Mouse (Mus musculus): ENCODE results near the gene Igf2bp3. TPM values are rescaled to one million over a fixed set of nuclear protein-coding genes. Genes with fewer than 3 reads are reported as not detected.
"Not testable (repeated sequence)": the region's sequence is repeated elsewhere in the genome, so short reads cannot be mapped to it uniquely, and the experiment has no call there.

The Igf2bp3 gene
- polyA plus RNA-seq (2012; rRNA removed), result 0.06 and 0.09 TPM in 2 replicates

GRCm38 (mm10) chr6:49214928-49215747 lies at the start of gene Igf2bp3:
TSS of gene Igf2bp3 (minus strand) at chr6:49214957.
- Histone ChIP-seq H3K4me1 (ENCODE audit: control insufficient read depth, insufficient read depth, insufficient read length, low read length) (peaks cover 22% of the 10 kb centered on the region), H3K4me3 (ENCODE audit: low read depth, low read length) (peak within 1 kb of the TSS; percentile 66), H3K27me3 (ENCODE audit: control insufficient read depth, insufficient read depth, low read length) (peaks cover 53% of the 10 kb centered on the region), H3K27ac (ENCODE audit: insufficient read depth, low read depth, low read length) (no peak within 1 kb of the TSS), H3K36me3 (ENCODE audit: control insufficient read depth, insufficient read depth, low read length) (no peaks in the 10 kb centered on the region)
- 2% methylated on average over 67 of the region's 68 CpGs for WGBS
- TF ChIP-seq CTCF (IDR thresholded peaks at IDR 0.05; ENCODE audit: extremely low read depth, insufficient read length, insufficient replicate concordance, low read depth, low read length), result no peak
- no peak for TF ChIP-seq POLR2A (IDR thresholded peaks at IDR 0.05; ENCODE audit: low read depth, low read length)

- not testable (repeated sequence) for H3K4me1 ChIP-seq (ENCODE audit: control insufficient read depth, insufficient read depth, insufficient read length, low read length); H3K36me3 ChIP-seq (ENCODE audit: control insufficient read depth, insufficient read depth, low read length); H3K4me3 ChIP-seq (ENCODE audit: low read depth, low read length); H3K27ac ChIP-seq (ENCODE audit: insufficient read depth, low read depth, low read length); H3K27me3 ChIP-seq (ENCODE audit: control insufficient read depth, insufficient read depth, low read length)
- 76% methylated on average over 7 of the region's 7 CpGs for WGBS
Observed at GRCm38 (mm10) chr6:49264446-49264845, 49.7 kb upstream of the Igf2bp3 start.

GRCm38 (mm10) chr6:49263847-49264243 lies 49.1 kb upstream of the Igf2bp3 start, which contains the start of gene Tra2a:
TSS of gene Tra2a (minus strand) at chr6:49264033.
- Histone ChIP-seq H3K4me3 (ENCODE audit: low read depth, low read length) (peak within 1 kb of the TSS; percentile 96), H3K27me3 (ENCODE audit: control insufficient read depth, insufficient read depth, low read length) (no peaks in the 10 kb centered on the region)
- under 1% methylated on average over 39 of the region's 39 CpGs for WGBS

GRCm38 (mm10) chr6:49263081-49263846 lies 48.5 kb upstream of the Igf2bp3 start:
- under 1% methylated on average over 71 of the region's 71 CpGs for WGBS
- TF ChIP-seq POLR2A (IDR thresholded peaks at IDR 0.05; ENCODE audit: low read depth, low read length) (no peak), CTCF (IDR thresholded peaks at IDR 0.05; ENCODE audit: extremely low read depth, insufficient read length, insufficient replicate concordance, low read depth, low read length) (no peak)
- H3K4me1 ChIP-seq (ENCODE audit: control insufficient read depth, insufficient read depth, insufficient read length, low read length), result 0 out of 2 replicates have a peak, but pooled peaks cover 5% of the 10 kb centered on the region
- no peaks in the 10 kb centered on the region for H3K27me3 ChIP-seq (ENCODE audit: control insufficient read depth, insufficient read depth, low read length)
- peak overlapping the region; percentile 96 for H3K4me3 ChIP-seq (ENCODE audit: low read depth, low read length)
- no peaks in the 10 kb centered on the region for H3K36me3 ChIP-seq (ENCODE audit: control insufficient read depth, insufficient read depth, low read length)
- H3K27ac ChIP-seq (ENCODE audit: insufficient read depth, low read depth, low read length), result peak overlapping the region; percentile 94

More at GRCm38 (mm10) chr6:49263847-49264243, 49.1 kb upstream of the Igf2bp3 start, which contains the start of gene Tra2a:
- Histone ChIP-seq H3K36me3 (ENCODE audit: control insufficient read depth, insufficient read depth, low read length) (no peaks in the 10 kb centered on the region), H3K27ac (ENCODE audit: insufficient read depth, low read depth, low read length) (peak within 1 kb of the TSS; percentile 94), H3K4me1 (ENCODE audit: control insufficient read depth, insufficient read depth, insufficient read length, low read length) (0 out of 2 replicates have a peak, but pooled peaks cover 5% of the 10 kb centered on the region)
- TF ChIP-seq POLR2A (IDR thresholded peaks at IDR 0.05; ENCODE audit: low read depth, low read length) (peak; percentile 96), CTCF (IDR thresholded peaks at IDR 0.05; ENCODE audit: extremely low read depth, insufficient read length, insufficient replicate concordance, low read depth, low read length) (no peak)

GRCm38 (mm10) chr6:49262421-49262820 lies 47.7 kb upstream of the Igf2bp3 start:
- peaks cover 8% of the 10 kb centered on the region; the same call in 1 of the 2 replicates for H3K4me1 ChIP-seq (ENCODE audit: control insufficient read depth, insufficient read depth, insufficient read length, low read length)
- no peaks in the 10 kb centered on the region for H3K27me3 ChIP-seq (ENCODE audit: control insufficient read depth, insufficient read depth, low read length)
- no peak for TF ChIP-seq CTCF (IDR thresholded peaks at IDR 0.05; ENCODE audit: extremely low read depth, insufficient read length, insufficient replicate concordance, low read depth, low read length)
- no peak for TF ChIP-seq POLR2A (IDR thresholded peaks at IDR 0.05; ENCODE audit: low read depth, low read length)
- WGBS, result under 1% methylated on average over 9 of the region's 9 CpGs
- no peak overlapping the region; the same call in 1 of the 2 replicates for H3K27ac ChIP-seq (ENCODE audit: insufficient read depth, low read depth, low read length)
- peak overlapping the region; percentile 51 for H3K4me3 ChIP-seq (ENCODE audit: low read depth, low read length)
- no peaks in the 10 kb centered on the region for H3K36me3 ChIP-seq (ENCODE audit: control insufficient read depth, insufficient read depth, low read length)

GRCm38 (mm10) chr6:49259711-49260110 lies 45.0 kb upstream of the Igf2bp3 start:
- Histone ChIP-seq H3K4me3 (ENCODE audit: low read depth, low read length) (no peak overlapping the region), H3K4me1 (ENCODE audit: control insufficient read depth, insufficient read depth, insufficient read length, low read length) (peaks cover 6% of the 10 kb centered on the region; the same call in 1 of the 2 replicates), H3K27me3 (ENCODE audit: control insufficient read depth, insufficient read depth, low read length) (no peaks in the 10 kb centered on the region), H3K27ac (ENCODE audit: insufficient read depth, low read depth, low read length) (peak overlapping the region; percentile 33; the same call in 1 of the 2 replicates), H3K36me3 (ENCODE audit: control insufficient read depth, insufficient read depth, low read length) (no peaks in the 10 kb centered on the region)
- TF ChIP-seq POLR2A (IDR thresholded peaks at IDR 0.05; ENCODE audit: low read depth, low read length) (no peak), CTCF (IDR thresholded peaks at IDR 0.05; ENCODE audit: extremely low read depth, insufficient read length, insufficient replicate concordance, low read depth, low read length) (no peak)
- WGBS, result 16% methylated on average over 5 of the region's 5 CpGs

- Histone ChIP-seq H3K4me1 (ENCODE audit: control insufficient read depth, insufficient read depth, insufficient read length, low read length) (peaks cover 6% of the 10 kb centered on the region; the same call in 1 of the 2 replicates), H3K27me3 (ENCODE audit: control insufficient read depth, insufficient read depth, low read length) (no peaks in the 10 kb centered on the region), H3K4me3 (ENCODE audit: low read depth, low read length) (no peak overlapping the region), H3K27ac (ENCODE audit: insufficient read depth, low read depth, low read length) (peak overlapping the region; percentile 57; the same call in 1 of the 2 replicates), H3K36me3 (ENCODE audit: control insufficient read depth, insufficient read depth, low read length) (no peaks in the 10 kb centered on the region)
- 50% methylated on average over 2 of the region's 2 CpGs for WGBS
- TF ChIP-seq CTCF (IDR thresholded peaks at IDR 0.05; ENCODE audit: extremely low read depth, insufficient read length, insufficient replicate concordance, low read depth, low read length), result no peak
- TF ChIP-seq POLR2A (IDR thresholded peaks at IDR 0.05; ENCODE audit: low read depth, low read length), result no peak
Observed at GRCm38 (mm10) chr6:49257880-49258279, 43.1 kb upstream of the Igf2bp3 start.
